Mouse (Mus musculus): Measurements from ENCODE around the gene Atg13. TPM values are rescaled to one million over a fixed set of nuclear protein-coding genes. Genes with fewer than 3 reads are reported as not detected.
A peak's percentile ranks its signal among the peaks of the same experiment; 100 is the strongest.

The Atg13 gene
- polyA plus RNA-seq, 1 experiment = 26.0 TPM

DNA sequence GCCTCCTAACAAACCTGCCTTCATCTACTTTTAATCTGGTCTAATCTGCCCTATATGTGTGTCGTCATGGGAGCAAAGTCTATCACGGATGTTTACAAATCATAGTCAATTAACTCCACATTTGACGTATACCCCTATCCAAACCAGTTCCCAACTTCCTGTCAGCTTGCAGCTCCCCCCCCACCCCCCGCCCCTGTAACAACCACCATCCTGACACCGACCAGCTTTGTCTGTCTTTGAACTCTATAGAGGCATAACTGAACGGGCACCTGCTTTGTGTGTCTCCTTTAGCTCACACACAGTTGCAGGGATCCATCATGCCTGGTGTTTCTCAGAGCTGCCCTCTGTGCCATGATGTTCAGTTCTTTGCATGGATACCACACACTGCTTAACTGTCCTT, 71.4 kb downstream of the Atg13 start:
- Histone ChIP-seq H3K27me3 (ENCODE audit: control insufficient read depth, insufficient read depth, low read length) (no peaks in the 10 kb centered on the region), H3K4me3 (ENCODE audit: low read depth, low read length) (no peak overlapping the region), H3K27ac (ENCODE audit: insufficient read depth, low read depth, low read length) (no peak overlapping the region), H3K36me3 (ENCODE audit: control insufficient read depth, insufficient read depth, low read length) (no peaks in the 10 kb centered on the region), H3K4me1 (ENCODE audit: control insufficient read depth, insufficient read depth, insufficient read length, low read length) (peaks cover 10% of the 10 kb centered on the region; the same call in 1 of the 2 replicates)
- TF ChIP-seq CTCF (IDR thresholded peaks at IDR 0.05; ENCODE audit: extremely low read depth, insufficient read length, insufficient replicate concordance, low read depth, low read length) (no peak), POLR2A (IDR thresholded peaks at IDR 0.05; ENCODE audit: low read depth, low read length) (no peak)
- 23% methylated on average over 6 of the region's 6 CpGs for WGBS

- H3K4me1 ChIP-seq (ENCODE audit: control insufficient read depth, insufficient read depth, insufficient read length, low read length) = no peaks in the 10 kb centered on the region
These were observed 73.5 kb downstream of the Atg13 start for GRCm38 (mm10) chr2:91636727-91637338.

GRCm38 (mm10) chr2:91636229-91636628, 74.1 kb downstream of the Atg13 start, which contains the start of gene F2:
TSS of gene F2 (minus strand) at chr2:91636414.
- Histone ChIP-seq H3K4me1 (ENCODE audit: control insufficient read depth, insufficient read depth, insufficient read length, low read length) (no peaks in the 10 kb centered on the region), H3K36me3 (ENCODE audit: control insufficient read depth, insufficient read depth, low read length) (no peaks in the 10 kb centered on the region), H3K27me3 (ENCODE audit: control insufficient read depth, insufficient read depth, low read length) (no peaks in the 10 kb centered on the region), H3K4me3 (ENCODE audit: low read depth, low read length) (no peak within 1 kb of the TSS), H3K27ac (ENCODE audit: insufficient read depth, low read depth, low read length) (peak within 1 kb of the TSS; percentile 22; the same call in 1 of the 2 replicates)
- 84% methylated on average over 8 of the region's 8 CpGs for WGBS
- TF ChIP-seq POLR2A (IDR thresholded peaks at IDR 0.05; ENCODE audit: low read depth, low read length) = no peak
- TF ChIP-seq CTCF (IDR thresholded peaks at IDR 0.05; ENCODE audit: extremely low read depth, insufficient read length, insufficient replicate concordance, low read depth, low read length) = no peak

More at GRCm38 (mm10) chr2:91636727-91637338, 73.5 kb downstream of the Atg13 start:
- Histone ChIP-seq H3K4me3 (ENCODE audit: low read depth, low read length) (no peak overlapping the region), H3K27ac (ENCODE audit: insufficient read depth, low read depth, low read length) (peak overlapping the region; percentile 22; the same call in 1 of the 2 replicates), H3K36me3 (ENCODE audit: control insufficient read depth, insufficient read depth, low read length) (no peaks in the 10 kb centered on the region), H3K27me3 (ENCODE audit: control insufficient read depth, insufficient read depth, low read length) (no peaks in the 10 kb centered on the region)
- TF ChIP-seq CTCF (IDR thresholded peaks at IDR 0.05; ENCODE audit: extremely low read depth, insufficient read length, insufficient replicate concordance, low read depth, low read length) (no peak), POLR2A (IDR thresholded peaks at IDR 0.05; ENCODE audit: low read depth, low read length) (no peak)
- WGBS = 46% methylated on average over 5 of the region's 5 CpGs

- no peak overlapping the region for H3K4me3 ChIP-seq (ENCODE audit: low read depth, low read length)
- no peak for TF ChIP-seq CTCF (IDR thresholded peaks at IDR 0.05; ENCODE audit: extremely low read depth, insufficient read length, insufficient replicate concordance, low read depth, low read length)
- no peak for TF ChIP-seq POLR2A (IDR thresholded peaks at IDR 0.05; ENCODE audit: low read depth, low read length)
- WGBS = 87% methylated on average over 11 of the region's 11 CpGs
- no peaks in the 10 kb centered on the region for H3K36me3 ChIP-seq (ENCODE audit: control insufficient read depth, insufficient read depth, low read length)
- no peaks in the 10 kb centered on the region for H3K4me1 ChIP-seq (ENCODE audit: control insufficient read depth, insufficient read depth, insufficient read length, low read length)
- no peaks in the 10 kb centered on the region for H3K27me3 ChIP-seq (ENCODE audit: control insufficient read depth, insufficient read depth, low read length)
- no peak overlapping the region for H3K27ac ChIP-seq (ENCODE audit: insufficient read depth, low read depth, low read length)
These were observed 74.9 kb downstream of the Atg13 start for GRCm38 (mm10) chr2:91635486-91635885.

GRCm38 (mm10) chr2:91634841-91635240, 75.5 kb downstream of the Atg13 start:
- no peak overlapping the region for H3K27ac ChIP-seq (ENCODE audit: insufficient read depth, low read depth, low read length)
- no peaks in the 10 kb centered on the region for H3K36me3 ChIP-seq (ENCODE audit: control insufficient read depth, insufficient read depth, low read length)
- TF ChIP-seq POLR2A (IDR thresholded peaks at IDR 0.05; ENCODE audit: low read depth, low read length) (no peak), CTCF (IDR thresholded peaks at IDR 0.05; ENCODE audit: extremely low read depth, insufficient read length, insufficient replicate concordance, low read depth, low read length) (no peak)
- no peaks in the 10 kb centered on the region for H3K4me1 ChIP-seq (ENCODE audit: control insufficient read depth, insufficient read depth, insufficient read length, low read length)
- H3K4me3 ChIP-seq (ENCODE audit: low read depth, low read length) = no peak overlapping the region
- 80% methylated on average over 9 of the region's 9 CpGs for WGBS
- no peaks in the 10 kb centered on the region for H3K27me3 ChIP-seq (ENCODE audit: control insufficient read depth, insufficient read depth, low read length)

- H3K27ac ChIP-seq (ENCODE audit: insufficient read depth, low read depth, low read length) = no peak overlapping the region
- no peak overlapping the region for H3K4me3 ChIP-seq (ENCODE audit: low read depth, low read length)
- no peaks in the 10 kb centered on the region for H3K36me3 ChIP-seq (ENCODE audit: control insufficient read depth, insufficient read depth, low read length)
- H3K27me3 ChIP-seq (ENCODE audit: control insufficient read depth, insufficient read depth, low read length) = no peaks in the 10 kb centered on the region
- WGBS = 47% methylated on average over 12 of the region's 12 CpGs
- H3K4me1 ChIP-seq (ENCODE audit: control insufficient read depth, insufficient read depth, insufficient read length, low read length) = no peaks in the 10 kb centered on the region
- TF ChIP-seq POLR2A (IDR thresholded peaks at IDR 0.05; ENCODE audit: low read depth, low read length) = no peak
- TF ChIP-seq CTCF (IDR thresholded peaks at IDR 0.05; ENCODE audit: extremely low read depth, insufficient read length, insufficient replicate concordance, low read depth, low read length) = no peak
These were observed 76.9 kb downstream of the Atg13 start for GRCm38 (mm10) chr2:91633334-91633977.

- 51% methylated on average over 5 of the region's 5 CpGs for WGBS
- H3K4me3 ChIP-seq (ENCODE audit: low read depth, low read length) = no peak overlapping the region
These were observed 78.1 kb downstream of the Atg13 start for GRCm38 (mm10) chr2:91632316-91632715.

More at GRCm38 (mm10) chr2:91632316-91632715, 78.1 kb downstream of the Atg13 start:
- Histone ChIP-seq H3K4me1 (ENCODE audit: control insufficient read depth, insufficient read depth, insufficient read length, low read length) (no peaks in the 10 kb centered on the region), H3K27ac (ENCODE audit: insufficient read depth, low read depth, low read length) (no peak overlapping the region), H3K36me3 (ENCODE audit: control insufficient read depth, insufficient read depth, low read length) (no peaks in the 10 kb centered on the region), H3K27me3 (ENCODE audit: control insufficient read depth, insufficient read depth, low read length) (no peaks in the 10 kb centered on the region)
- TF ChIP-seq POLR2A (IDR thresholded peaks at IDR 0.05; ENCODE audit: low read depth, low read length) (no peak), CTCF (IDR thresholded peaks at IDR 0.05; ENCODE audit: extremely low read depth, insufficient read length, insufficient replicate concordance, low read depth, low read length) (no peak)
